Mouse (Mus musculus): ENCODE measurements around the gene Ormdl2. TPM values are rescaled to one million over a fixed set of nuclear protein-coding genes. Genes with fewer than 3 reads are reported as not detected.

Gene Ormdl2
- 21.2 and 21.9 TPM in 2 replicates for polyA plus RNA-seq (2014; fragmentation: Nextera tagmentation; extraction: Ambion mirVana)

DNA sequence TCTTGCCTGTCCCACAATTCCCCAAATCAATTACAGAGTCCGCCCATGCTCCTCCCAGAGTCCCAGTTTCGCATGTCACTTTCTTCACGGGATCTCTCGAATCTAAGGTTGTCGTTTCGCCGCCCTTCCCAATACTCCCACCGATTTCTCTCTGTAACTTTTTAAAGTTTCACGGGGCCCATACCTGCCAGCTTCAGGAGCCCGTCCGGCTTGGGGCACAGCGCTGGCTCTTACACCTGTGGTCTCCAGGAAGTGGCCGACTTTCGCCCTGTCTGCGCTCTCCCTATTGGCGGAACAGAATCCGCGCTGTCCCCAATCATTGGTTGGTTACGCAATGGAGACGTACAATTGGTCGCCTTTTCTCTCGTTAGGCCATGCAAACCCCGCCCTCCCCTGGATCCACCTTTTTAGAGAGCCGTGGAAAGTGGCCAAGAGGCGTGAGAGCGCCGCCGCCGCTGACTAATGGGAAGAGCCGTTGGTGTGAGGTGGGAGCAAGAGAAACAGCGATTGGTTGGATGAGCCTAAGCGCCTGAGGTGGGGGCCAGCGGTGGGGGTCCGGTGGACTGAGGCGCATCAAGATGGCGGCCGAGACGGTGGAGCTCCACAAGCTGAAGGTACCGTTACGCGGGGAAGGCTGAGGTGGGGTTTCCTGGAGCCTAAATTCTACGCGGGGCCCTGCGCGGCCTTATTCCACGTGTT lies at the start of gene Ormdl2:
TSS of gene Ormdl2 (minus strand) at position 288 of the 699 bp plus-strand sequence.
- Histone ChIP-seq H3K4me3 (ENCODE audit: low read depth, low read length) (peak within 1 kb of the TSS; percentile 79), H3K4me2 (ENCODE audit: low read depth, low read length) (peak within 1 kb of the TSS; percentile 75), H3K27me3 (ENCODE audit: control insufficient read depth, insufficient read depth, low read length) (no peaks in the 10 kb centered on the region), H3K27ac (ENCODE audit: low read depth, low read length) (peak within 1 kb of the TSS; percentile 16), H3K9ac (replicated peaks; ENCODE audit: low read depth, low read length) (peak within 1 kb of the TSS; percentile 72), H3K9me3 (ENCODE audit: control insufficient read depth, low read length) (no peaks in the 10 kb centered on the region), H3K36me3 (ENCODE audit: control insufficient read depth, insufficient read depth, low read length) (peaks cover 25% of the 10 kb centered on the region), H3K4me1 (ENCODE audit: control insufficient read depth, insufficient read depth, low read length) (peaks cover 6% of the 10 kb centered on the region; the same call in 1 of the 2 replicates)
- WGBS = under 1% methylated on average over 46 of the region's 46 CpGs
- peak; percentile 100 for ATAC-seq (ENCODE audit: low read depth)

DNA sequence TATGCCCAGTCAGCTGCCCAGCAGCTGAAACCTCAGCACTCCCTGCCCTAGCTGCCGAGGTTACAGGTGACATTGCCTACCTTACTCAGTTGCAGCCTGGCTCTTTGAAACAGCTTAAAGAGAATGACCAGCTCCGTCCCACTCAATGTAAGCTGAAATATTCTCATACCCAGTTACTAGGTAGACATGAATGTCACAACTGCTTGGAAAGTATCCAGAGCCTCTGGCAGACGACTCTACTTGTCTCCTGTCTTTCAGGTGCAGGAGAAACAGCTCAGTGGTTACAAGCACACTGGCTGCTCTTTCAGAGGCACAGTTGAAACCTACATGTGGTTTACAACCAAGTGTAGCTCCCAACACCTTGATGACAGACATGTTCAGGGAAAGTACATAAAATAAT lies 48.9 kb upstream of the Ormdl2 start:
- H3K4me3 ChIP-seq (ENCODE audit: low read depth, low read length) = no peak overlapping the region
- ATAC-seq (ENCODE audit: low read depth) = no peak
- 91% methylated on average over 3 of the region's 3 CpGs for WGBS
- H3K4me1 ChIP-seq (ENCODE audit: control insufficient read depth, insufficient read depth, low read length) = no peaks in the 10 kb centered on the region
- H3K9ac ChIP-seq (replicated peaks; ENCODE audit: low read depth, low read length) = no peak overlapping the region
- no peak overlapping the region for H3K27ac ChIP-seq (ENCODE audit: low read depth, low read length)
- no peak overlapping the region for H3K4me2 ChIP-seq (ENCODE audit: low read depth, low read length)
- peaks cover 26% of the 10 kb centered on the region for H3K36me3 ChIP-seq (ENCODE audit: control insufficient read depth, insufficient read depth, low read length)
- H3K27me3 ChIP-seq (ENCODE audit: control insufficient read depth, insufficient read depth, low read length) = no peaks in the 10 kb centered on the region
- H3K9me3 ChIP-seq (ENCODE audit: control insufficient read depth, low read length) = no peaks in the 10 kb centered on the region

GRCm38 (mm10) chr10:128866518-128866917 lies 45.1 kb upstream of the Ormdl2 start:
- no peak overlapping the region for H3K4me2 ChIP-seq (ENCODE audit: low read depth, low read length)
- H3K27me3 ChIP-seq (ENCODE audit: control insufficient read depth, insufficient read depth, low read length) = no peaks in the 10 kb centered on the region
- no peak overlapping the region for H3K27ac ChIP-seq (ENCODE audit: low read depth, low read length)
- no peak overlapping the region for H3K4me3 ChIP-seq (ENCODE audit: low read depth, low read length)
- no peaks in the 10 kb centered on the region for H3K9me3 ChIP-seq (ENCODE audit: control insufficient read depth, low read length)
- no peak overlapping the region for H3K9ac ChIP-seq (replicated peaks; ENCODE audit: low read depth, low read length)
- peaks cover 11% of the 10 kb centered on the region for H3K36me3 ChIP-seq (ENCODE audit: control insufficient read depth, insufficient read depth, low read length)
- whole genome bisulfite sequencing = 100% methylated on average over 1 of the region's 1 CpGs
- H3K4me1 ChIP-seq (ENCODE audit: control insufficient read depth, insufficient read depth, low read length) = no peaks in the 10 kb centered on the region
- ATAC-seq (ENCODE audit: low read depth) = no peak

DNA sequence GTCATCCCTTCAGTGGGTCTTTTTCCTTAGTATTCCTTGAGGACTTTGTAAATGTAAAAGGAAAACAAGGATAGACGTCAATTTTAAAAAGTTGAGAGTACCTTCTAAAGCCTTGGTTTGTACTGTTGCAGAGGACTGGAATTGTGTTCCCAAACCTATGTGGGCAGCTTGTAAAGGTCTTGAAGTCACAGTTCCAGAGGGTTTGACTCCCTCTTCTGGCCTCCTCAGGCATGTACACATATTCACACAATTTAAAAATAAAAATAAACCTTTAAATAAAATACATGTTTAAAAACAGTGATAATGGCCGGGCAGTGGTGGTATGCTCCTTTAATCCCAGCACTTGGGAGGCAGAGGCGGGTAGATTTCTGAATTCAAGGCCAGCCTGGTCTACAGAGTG lies 44.6 kb upstream of the Ormdl2 start:
- ATAC-seq (ENCODE audit: low read depth) = no peak
- Histone ChIP-seq H3K36me3 (ENCODE audit: control insufficient read depth, insufficient read depth, low read length) (peaks cover 11% of the 10 kb centered on the region), H3K4me2 (ENCODE audit: low read depth, low read length) (no peak overlapping the region), H3K9me3 (ENCODE audit: control insufficient read depth, low read length) (no peaks in the 10 kb centered on the region), H3K27me3 (ENCODE audit: control insufficient read depth, insufficient read depth, low read length) (no peaks in the 10 kb centered on the region), H3K27ac (ENCODE audit: low read depth, low read length) (no peak overlapping the region), H3K4me3 (ENCODE audit: low read depth, low read length) (no peak overlapping the region), H3K9ac (replicated peaks; ENCODE audit: low read depth, low read length) (no peak overlapping the region), H3K4me1 (ENCODE audit: control insufficient read depth, insufficient read depth, low read length) (no peaks in the 10 kb centered on the region)
- WGBS = 91% methylated on average over 3 of the region's 3 CpGs

DNA sequence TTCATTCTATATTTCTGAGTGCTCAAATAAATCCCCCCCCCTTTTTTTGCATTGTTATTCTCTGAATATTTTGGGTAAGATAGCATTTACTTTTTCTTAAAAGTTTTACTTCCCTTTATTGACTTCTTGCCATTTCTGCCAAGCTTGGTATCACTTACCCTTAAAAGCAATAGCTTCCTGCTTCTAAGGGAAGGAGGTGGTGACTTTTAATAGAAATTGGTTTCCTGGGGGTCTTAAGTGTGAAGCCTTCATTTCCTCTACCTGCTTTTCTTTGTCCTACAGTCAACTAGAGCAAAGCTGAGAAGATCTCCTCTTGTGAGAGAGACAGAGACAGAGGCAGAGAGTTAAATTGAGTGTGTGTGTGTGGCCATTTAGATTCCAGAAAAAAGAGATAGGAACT lies 39.7 kb upstream of the Ormdl2 start:
- no peak overlapping the region for H3K27ac ChIP-seq (ENCODE audit: low read depth, low read length)
- H3K9me3 ChIP-seq (ENCODE audit: control insufficient read depth, low read length) = no peaks in the 10 kb centered on the region
- H3K36me3 ChIP-seq (ENCODE audit: control insufficient read depth, insufficient read depth, low read length) = peaks cover 11% of the 10 kb centered on the region
- no peak for ATAC-seq (ENCODE audit: low read depth)
- no peak overlapping the region for H3K4me3 ChIP-seq (ENCODE audit: low read depth, low read length)
- H3K4me1 ChIP-seq (ENCODE audit: control insufficient read depth, insufficient read depth, low read length) = no peaks in the 10 kb centered on the region
- no peak overlapping the region for H3K4me2 ChIP-seq (ENCODE audit: low read depth, low read length)
- H3K27me3 ChIP-seq (ENCODE audit: control insufficient read depth, insufficient read depth, low read length) = no peaks in the 10 kb centered on the region
- H3K9ac ChIP-seq (replicated peaks; ENCODE audit: low read depth, low read length) = no peak overlapping the region

GRCm38 (mm10) chr10:128850339-128850738 lies 28.9 kb upstream of the Ormdl2 start:
- no peak for ATAC-seq (ENCODE audit: low read depth)
- Histone ChIP-seq H3K4me2 (ENCODE audit: low read depth, low read length) (no peak overlapping the region), H3K4me3 (ENCODE audit: low read depth, low read length) (no peak overlapping the region), H3K27me3 (ENCODE audit: control insufficient read depth, insufficient read depth, low read length) (no peaks in the 10 kb centered on the region), H3K36me3 (ENCODE audit: control insufficient read depth, insufficient read depth, low read length) (peaks cover 33% of the 10 kb centered on the region), H3K9ac (replicated peaks; ENCODE audit: low read depth, low read length) (no peak overlapping the region), H3K27ac (ENCODE audit: low read depth, low read length) (no peak overlapping the region), H3K9me3 (ENCODE audit: control insufficient read depth, low read length) (no peaks in the 10 kb centered on the region), H3K4me1 (ENCODE audit: control insufficient read depth, insufficient read depth, low read length) (no peaks in the 10 kb centered on the region)
- WGBS = 66% methylated on average over 3 of the region's 3 CpGs

DNA sequence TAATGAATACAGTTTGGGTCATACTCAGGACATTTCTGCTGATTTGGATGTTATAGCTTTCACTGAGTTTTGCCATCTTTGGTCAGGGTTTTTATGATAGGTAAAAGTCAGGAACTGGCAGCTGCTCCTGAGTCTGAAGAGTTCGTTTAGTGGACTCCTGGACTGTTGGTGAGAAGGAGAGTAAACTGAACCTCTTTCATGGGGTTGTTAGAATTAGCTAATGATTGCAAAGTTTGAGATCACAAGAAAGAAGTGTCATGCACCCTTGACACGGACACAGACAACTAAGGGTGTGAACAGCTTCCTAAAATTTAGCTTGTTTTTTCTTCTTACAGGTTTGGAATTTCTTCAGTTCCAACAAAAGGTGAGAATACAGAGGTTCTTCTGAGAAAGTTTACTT lies 27.0 kb upstream of the Ormdl2 start:
- no peak for ATAC-seq (ENCODE audit: low read depth)
- WGBS = 62% methylated on average over 2 of the region's 2 CpGs
- no peak overlapping the region for H3K4me3 ChIP-seq (ENCODE audit: low read depth, low read length)
- no peak overlapping the region for H3K27ac ChIP-seq (ENCODE audit: low read depth, low read length)
- H3K9me3 ChIP-seq (ENCODE audit: control insufficient read depth, low read length) = no peaks in the 10 kb centered on the region
- no peaks in the 10 kb centered on the region for H3K27me3 ChIP-seq (ENCODE audit: control insufficient read depth, insufficient read depth, low read length)
- no peak overlapping the region for H3K9ac ChIP-seq (replicated peaks; ENCODE audit: low read depth, low read length)
- H3K4me2 ChIP-seq (ENCODE audit: low read depth, low read length) = no peak overlapping the region
- no peaks in the 10 kb centered on the region for H3K4me1 ChIP-seq (ENCODE audit: control insufficient read depth, insufficient read depth, low read length)
- H3K36me3 ChIP-seq (ENCODE audit: control insufficient read depth, insufficient read depth, low read length) = peaks cover 33% of the 10 kb centered on the region

DNA sequence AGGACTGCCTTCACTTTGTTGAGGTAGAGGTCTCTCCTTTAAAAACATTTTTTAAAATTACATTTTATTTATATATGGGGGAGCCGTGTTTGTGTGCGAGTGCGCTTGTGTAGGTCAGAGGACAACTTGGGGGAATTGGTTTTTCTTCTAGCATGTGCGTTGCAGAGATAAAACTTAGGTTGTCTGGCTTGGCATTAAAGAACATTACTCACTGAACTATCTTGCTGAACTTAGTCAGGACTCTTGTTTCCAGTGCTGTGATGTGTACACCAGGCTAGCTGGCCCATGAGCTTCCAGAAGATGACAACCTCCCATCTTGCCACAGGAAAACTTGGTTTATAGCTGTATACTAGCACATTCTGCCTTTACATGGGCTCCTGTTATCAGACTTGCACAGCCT lies 25.2 kb upstream of the Ormdl2 start:
- Histone ChIP-seq H3K36me3 (ENCODE audit: control insufficient read depth, insufficient read depth, low read length) (peaks cover 36% of the 10 kb centered on the region), H3K9ac (replicated peaks; ENCODE audit: low read depth, low read length) (no peak overlapping the region), H3K9me3 (ENCODE audit: control insufficient read depth, low read length) (no peaks in the 10 kb centered on the region), H3K27me3 (ENCODE audit: control insufficient read depth, insufficient read depth, low read length) (no peaks in the 10 kb centered on the region), H3K4me2 (ENCODE audit: low read depth, low read length) (no peak overlapping the region), H3K27ac (ENCODE audit: low read depth, low read length) (no peak overlapping the region), H3K4me3 (ENCODE audit: low read depth, low read length) (no peak overlapping the region), H3K4me1 (ENCODE audit: control insufficient read depth, insufficient read depth, low read length) (no peaks in the 10 kb centered on the region)
- 94% methylated on average over 4 of the region's 4 CpGs for WGBS
- no peak for ATAC-seq (ENCODE audit: low read depth)

DNA sequence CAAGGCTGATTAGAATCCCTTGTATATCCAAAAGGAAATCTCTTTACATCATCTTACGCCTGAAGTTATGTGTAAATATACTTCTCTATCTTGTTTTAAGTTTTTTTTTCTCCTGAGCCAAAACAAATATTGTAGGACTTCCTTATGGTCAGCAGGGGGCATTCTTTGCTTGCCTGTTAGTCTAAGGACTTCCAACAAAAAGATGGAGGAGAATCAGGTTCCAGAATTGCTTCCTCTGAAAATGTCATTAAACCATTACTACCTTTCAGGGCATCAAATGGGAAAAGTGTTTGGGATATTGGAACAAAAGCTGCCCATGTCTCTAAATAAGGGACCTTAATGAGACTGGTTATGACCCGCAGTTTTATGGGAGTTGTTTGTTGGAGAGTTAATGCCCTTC lies 24.1 kb upstream of the Ormdl2 start:
- Histone ChIP-seq H3K4me2 (ENCODE audit: low read depth, low read length) (no peak overlapping the region), H3K27ac (ENCODE audit: low read depth, low read length) (no peak overlapping the region), H3K4me1 (ENCODE audit: control insufficient read depth, insufficient read depth, low read length) (no peaks in the 10 kb centered on the region), H3K4me3 (ENCODE audit: low read depth, low read length) (no peak overlapping the region), H3K9me3 (ENCODE audit: control insufficient read depth, low read length) (no peaks in the 10 kb centered on the region), H3K36me3 (ENCODE audit: control insufficient read depth, insufficient read depth, low read length) (peaks cover 34% of the 10 kb centered on the region), H3K9ac (replicated peaks; ENCODE audit: low read depth, low read length) (no peak overlapping the region), H3K27me3 (ENCODE audit: control insufficient read depth, insufficient read depth, low read length) (no peaks in the 10 kb centered on the region)
- no peak for ATAC-seq (ENCODE audit: low read depth)
- 14% methylated on average over 2 of the region's 2 CpGs for WGBS

Data from neural tube, embryonic 14.5 days (tissue).